Mouse (Mus musculus): Measurements from ENCODE around the gene Plekhg4.

DNA sequence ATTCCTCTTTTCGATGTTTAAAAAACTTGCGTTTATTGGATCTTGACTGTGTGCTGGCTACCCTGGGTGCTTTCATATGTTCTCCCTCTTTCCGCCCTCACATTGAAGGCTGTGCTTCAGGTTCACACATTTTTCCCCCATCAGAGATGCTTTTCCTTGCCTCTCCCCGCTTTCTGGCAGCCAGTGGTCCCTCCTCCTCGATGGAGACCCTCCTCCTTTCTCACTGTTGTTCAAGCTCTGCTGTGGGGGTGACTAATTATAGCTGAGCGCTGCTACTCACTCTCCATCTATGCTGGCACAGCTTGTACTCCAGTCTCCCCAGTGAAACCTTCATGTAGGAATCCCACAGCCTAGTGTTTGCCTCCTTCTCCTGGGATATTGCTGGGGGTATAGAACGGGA lies 22.9 kb upstream of the Plekhg4 start:
- TF ChIP-seq CTCF (IDR thresholded peaks at IDR 0.05; ENCODE audit: control insufficient read depth, insufficient read depth, insufficient read length) (no peak), USF1 (IDR thresholded peaks at IDR 0.05; ENCODE audit: low read depth) (no peak)
